Mouse (Mus musculus) adrenal gland, postnatal 25 days (tissue): ENCODE results near the gene Tacc2. TPM values are rescaled to one million over a fixed set of nuclear protein-coding genes. Genes with fewer than 3 reads are reported as not detected.

ENCODE experiments used
- DNase-seq: peaks from one replicate; pipeline ENCODE4 v3.0.0; 2021; ENCODE audit warnings: mixed read lengths
- total RNA-seq: library from RNA; stranded (reverse); gene quantifications from 2 replicates; pipeline ENCODE4 v1.2.3, GENCODE M21; 2021

Gene Tacc2
- total RNA-seq, 1 experiment from 2014 or later = 46.6 TPM

DNA sequence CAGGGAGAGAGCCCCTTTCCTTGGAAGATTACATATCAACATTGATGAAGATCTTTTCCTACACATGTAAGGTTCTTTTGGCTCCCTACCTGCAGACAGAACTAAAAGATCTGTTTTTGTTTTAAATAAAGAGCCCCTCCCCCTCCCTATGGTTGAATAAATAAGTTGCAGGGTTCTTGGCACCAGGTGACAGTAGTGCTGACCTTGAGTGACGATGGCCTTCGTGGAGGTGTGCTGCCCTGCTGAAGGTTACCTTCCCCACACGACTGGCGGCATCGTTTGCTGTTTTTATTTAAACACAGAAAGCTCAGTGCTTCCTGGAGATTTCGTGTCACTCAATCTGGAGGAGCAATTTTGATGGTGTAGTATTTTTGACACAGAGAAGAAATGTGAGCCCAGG, 113.6 kb downstream of the Tacc2 start:
- DNase-seq = no peak

DNA sequence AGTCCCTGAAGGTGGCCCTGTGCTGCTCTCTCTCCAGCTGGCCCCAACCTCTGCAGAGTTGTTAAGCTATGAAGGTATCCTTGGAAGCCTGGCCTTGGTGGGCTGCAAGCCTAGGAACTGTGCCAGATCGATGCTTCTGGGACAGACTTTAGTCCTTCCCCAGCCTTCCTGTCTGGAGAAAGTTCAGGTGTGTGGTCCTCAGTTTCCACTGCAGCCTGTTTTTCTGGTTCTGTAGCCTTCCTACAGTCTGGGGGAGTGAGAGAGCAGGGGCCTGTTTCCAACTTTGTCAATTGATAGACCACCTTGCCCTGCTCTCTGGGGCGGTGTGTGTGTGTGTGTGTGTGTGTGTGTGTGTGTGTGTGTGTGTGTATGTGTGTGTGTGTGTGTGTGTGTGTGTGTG, 114.7 kb downstream of the Tacc2 start:
- no peak for DNase-seq

DNA sequence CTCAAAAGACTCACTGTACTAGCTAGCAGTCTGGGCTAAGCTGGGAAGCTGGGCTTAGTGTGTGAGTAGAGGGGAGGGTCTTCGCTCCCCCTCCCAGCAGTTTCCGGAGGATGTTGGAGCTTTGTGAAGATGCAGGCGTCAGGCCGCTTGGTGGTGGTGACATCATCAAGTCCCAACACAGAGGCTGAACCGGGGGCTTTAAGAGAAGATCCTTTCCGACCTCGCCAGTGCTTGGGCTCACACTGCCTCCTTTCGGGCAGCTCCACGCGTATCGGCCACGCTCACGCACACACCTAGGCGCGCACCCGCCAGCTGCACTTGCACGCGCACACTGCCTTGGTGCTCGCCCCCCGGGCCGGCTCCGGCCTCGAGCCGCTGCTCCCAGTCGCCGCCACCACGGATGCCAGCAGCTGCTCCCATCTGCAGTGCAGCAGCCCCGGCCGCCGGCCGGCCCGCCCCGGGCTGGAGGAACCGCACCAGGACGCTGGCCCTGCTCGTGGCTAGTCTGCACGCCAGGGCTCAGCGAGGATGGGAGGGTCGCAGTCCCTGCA, 115.2 kb downstream of the Tacc2 start:
- peak; percentile 56 for DNase-seq

DNA sequence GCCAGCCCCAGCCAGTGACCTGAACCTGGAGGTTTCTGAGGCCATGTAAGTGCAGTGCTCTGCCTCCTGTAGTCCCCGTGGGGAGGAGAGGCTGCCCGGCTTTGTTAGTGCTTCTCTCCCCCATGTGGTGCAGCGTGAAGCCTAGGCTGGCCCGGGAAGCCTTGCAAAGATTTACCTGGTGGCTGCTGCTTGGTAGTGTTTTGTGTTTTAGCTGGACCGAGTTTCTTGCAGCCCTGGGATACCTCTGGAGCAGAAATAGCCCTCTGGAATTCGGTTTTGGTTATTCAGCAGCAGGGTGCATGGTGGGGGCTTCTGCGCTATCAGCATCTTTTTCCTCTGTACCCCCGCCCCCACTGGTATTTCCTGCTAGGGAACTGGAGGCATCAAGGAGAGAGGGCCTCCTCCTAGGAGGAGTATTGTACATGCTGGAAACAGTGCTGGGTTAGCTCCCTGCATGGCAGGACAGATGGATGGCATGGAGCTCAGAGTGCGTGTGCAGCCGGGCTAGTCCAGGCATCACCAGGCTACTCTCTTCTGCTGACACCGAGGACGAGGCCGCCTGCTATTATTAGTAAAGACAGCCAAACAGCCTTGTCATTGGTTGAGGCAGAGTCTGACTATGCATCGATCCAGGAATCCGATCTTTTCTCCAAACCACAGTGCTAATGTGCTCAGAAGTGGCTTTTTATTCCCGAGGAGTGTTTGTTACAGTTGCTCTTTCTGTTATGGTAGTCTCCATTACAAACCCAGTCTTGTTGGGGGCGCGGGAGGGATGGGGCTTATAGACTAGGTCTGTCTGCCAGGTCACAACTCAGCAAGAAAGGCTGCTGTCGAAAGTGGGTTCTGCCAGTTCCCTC, 115.9 kb downstream of the Tacc2 start:
- DNase-seq = no peak

DNA sequence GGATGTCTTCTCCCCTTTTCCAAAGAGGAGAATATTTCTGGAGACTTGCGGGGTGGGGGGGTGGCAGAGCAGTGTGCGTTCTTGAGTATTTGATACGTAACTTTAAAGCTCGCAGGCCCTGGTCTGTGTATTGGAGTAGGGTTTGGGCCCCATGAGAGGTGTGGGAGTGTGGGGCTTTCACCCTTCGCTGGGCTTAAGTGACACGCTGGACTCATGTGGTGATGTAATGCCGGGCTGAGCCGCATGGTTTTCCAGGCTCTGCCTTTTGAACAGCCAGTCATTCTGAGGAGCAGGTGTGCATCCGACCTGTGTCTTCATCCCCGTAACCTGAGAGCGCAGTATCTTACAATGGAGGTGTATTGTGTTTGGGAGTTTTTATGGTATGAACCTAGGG, 116.6 kb downstream of the Tacc2 start:
- DNase-seq = no peak

DNA sequence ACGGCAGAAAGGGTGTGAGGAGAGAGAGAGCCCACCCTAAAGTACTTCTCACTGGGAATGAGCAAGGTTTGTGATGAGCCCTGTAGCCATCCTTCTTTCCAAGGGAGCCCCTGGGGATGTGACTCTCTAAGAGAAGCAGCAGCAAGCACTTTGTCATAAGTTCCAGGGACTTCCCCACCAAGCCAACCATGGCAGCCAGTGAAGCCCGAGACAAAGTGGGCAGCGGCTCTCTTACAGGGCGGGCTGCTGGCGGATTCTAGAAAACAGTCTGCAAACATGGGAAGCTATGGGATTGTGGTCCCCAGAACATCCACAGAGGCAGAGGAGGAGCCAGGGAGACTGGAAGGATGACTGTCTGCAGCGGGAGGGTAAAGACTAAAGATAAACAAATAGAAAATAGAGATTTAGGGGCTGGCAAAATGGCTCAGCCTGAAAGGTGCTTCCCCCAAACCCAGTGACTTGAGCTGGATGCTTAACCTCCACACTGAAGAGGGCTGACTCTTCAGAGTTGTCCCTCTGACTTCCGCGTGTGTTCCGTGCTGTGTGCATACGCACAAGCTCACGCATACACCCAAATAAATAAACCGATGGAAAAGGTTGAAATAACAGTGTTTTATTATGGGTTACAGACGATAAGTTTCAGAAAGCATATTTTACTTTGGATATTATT, 118.6 kb downstream of the Tacc2 start:
- no peak for DNase-seq

DNA sequence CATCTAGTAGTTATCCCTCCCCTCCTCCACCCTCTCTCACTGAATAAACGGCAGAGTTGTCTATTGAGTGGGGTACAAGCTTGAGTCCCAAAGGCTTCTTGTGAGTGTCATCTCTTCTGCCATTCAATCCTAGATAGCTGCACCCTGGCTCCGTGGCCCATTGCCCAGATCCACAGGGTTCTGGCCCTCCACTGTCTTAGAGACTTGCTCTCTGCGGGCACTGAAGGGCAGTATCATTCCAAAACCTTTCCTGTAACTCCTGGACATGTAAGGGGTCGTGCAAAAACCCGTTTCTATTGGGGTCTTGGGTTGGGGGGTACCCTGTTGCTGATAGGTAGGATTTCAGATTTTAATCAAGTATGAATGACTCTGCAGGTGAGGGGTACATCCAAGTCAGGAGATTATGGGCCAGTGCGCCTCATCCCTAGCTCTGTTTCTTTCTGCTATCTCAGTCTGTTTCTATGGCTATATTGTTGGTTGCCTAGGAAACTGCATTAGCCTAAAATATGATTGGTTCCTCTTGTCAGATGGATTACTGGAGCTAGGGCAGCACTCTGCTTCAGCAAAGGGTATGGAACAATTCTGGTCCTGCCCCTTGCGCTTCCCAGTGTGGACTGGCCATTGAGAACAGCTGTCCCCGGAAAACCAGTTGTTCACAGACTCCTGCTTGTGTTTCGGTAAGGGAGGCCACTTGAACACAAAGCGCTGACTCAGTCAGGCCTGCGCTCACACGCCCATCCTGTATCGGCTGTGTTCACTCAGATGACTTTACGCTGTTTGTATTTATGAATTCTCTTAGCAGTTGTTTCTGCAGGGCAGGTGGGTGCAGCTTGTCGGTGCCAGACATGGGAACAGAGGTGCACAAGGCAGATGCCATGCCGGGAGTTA, 119.4 kb downstream of the Tacc2 start:
- DNase-seq = no peak

DNA sequence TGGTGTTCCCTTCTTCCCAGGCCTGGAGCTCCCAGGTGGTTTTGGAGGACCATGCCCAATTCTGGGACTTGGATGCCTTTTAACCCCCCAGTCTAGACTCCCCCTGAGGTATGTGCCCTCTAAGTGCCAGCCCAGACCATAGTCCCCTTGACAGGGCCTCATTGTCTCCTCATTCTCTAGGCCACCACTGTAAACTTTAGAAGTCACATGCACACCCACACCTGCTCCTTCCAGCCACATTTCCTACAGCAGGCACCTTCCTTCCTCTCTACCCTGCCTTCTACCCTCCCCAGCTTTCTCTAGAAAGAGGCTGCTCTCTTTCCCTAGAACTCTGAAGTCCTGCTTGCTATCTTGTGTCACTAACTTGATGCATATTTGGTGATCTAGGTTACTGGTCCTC, 121.2 kb downstream of the Tacc2 start:
- DNase-seq = no peak

DNA sequence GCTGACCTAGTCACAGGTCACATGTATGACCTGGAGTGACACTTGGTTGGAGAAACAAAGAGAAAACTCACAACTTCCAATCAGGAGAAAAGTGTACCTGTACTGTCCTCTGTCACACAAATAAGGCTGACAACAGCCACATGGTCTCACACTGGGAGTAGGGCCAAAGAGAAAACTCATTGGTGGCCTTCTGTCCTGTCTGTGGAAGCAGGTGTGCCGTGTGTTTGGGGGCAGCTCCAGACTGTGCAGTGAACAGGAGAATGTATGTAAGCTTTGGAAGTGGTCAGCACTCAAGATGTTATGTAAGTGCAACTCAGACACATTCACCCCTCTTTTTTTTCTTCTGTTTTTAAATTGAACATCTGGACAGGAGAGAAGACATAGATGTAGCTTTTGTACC, 124.1 kb downstream of the Tacc2 start:
- DNase-seq = no peak

DNA sequence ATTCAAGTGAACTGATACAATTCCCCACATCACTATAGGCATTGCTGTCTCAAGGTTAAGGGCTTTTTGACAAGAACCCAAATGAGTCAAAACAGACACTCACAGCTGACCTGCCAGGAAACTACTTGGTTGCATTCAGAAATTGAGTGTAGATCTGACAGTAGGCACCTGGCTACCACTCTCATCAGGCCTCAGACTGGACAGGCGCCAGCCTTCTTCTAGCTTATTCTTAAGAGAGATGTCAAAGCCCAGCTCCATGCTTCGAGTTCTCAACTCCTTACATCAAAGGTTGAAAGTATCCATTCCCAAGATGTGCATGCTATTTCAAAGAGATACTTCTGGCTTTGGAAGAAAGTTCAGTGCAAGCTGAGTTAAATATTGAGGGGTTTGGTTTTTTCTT, 128.0 kb downstream of the Tacc2 start:
- no peak for DNase-seq

DNA sequence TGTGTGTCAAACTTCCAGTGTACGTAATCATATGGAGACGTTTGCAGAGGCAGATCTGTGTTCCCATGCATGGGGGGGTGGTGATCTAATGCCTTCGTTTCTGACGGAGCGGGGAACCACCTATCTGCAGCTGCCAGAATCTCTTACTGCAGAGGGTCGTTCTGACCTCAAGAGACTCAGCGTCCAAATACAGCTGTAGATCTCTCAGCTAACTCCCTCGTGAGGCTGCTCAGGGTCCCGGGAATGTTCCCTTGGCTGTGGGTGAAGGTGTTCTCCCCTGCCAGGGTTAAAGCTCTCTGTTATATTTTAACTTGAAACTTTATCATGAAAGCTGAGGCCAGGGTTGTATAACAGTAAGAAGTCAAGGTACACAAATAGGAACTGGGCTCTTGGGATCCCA, 131.7 kb downstream of the Tacc2 start:
- DNase-seq = no peak

DNA sequence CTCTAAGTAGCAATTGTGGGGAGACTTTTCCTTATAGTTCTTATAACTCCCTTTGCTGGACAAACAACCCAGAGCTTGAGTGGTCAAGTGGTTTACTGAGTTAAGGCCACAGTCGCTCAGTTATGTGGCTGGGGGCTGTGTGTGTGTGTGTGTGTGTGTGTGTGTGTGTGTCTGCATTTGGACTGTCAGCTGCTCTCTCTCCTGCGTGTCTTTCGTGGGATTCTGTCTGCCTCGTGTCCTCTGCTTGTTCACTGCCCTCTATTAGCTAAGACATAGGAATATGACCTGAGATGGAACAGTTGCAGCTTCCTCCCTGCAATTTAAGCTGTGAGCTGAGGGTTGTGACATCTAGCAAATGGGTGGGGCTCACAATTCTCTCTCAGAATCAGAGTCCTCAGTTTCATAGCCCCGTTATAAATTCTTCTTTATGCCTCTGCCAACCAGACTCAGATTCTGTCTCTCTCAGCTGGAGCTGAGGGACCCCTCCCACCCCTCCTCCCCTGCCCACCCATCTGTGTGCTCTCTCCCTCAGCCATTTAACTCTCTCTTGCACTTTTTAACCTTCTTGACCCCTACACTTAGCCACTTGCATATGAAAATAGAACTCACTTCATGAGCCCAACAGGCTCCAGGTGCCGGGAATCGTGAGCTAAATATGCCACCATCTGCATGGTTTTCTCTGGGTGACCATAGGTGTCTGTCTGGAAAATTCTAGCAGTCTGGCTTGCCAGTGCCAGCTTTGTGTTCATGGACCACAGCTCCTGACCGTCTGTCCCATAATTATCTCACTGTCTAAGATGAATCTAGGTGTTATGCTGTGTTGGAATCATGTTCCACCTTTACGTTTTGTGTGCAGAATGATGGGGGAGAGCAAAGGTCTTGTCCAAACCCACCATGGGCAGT, 132.4 kb downstream of the Tacc2 start:
- no peak for DNase-seq

DNA sequence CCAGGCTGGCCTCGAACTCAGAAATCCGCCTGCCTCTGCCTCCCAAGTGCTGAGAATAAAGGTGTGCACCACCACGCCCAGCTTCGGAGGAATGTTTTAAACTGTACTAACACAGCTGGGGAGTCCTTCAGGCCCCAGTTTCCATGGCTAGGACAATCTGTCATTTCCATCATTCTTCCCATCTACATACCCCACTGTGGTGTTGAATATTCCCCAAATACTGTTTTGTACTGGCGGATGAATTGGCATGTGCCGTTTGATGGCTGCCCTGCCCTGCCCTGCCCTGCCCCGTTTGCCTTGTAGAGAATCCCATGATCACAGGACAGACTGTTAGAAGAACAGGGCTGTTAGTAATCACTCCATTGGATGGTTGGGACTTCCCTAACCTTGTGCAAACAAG, 134.6 kb downstream of the Tacc2 start:
- DNase-seq = no peak

DNA sequence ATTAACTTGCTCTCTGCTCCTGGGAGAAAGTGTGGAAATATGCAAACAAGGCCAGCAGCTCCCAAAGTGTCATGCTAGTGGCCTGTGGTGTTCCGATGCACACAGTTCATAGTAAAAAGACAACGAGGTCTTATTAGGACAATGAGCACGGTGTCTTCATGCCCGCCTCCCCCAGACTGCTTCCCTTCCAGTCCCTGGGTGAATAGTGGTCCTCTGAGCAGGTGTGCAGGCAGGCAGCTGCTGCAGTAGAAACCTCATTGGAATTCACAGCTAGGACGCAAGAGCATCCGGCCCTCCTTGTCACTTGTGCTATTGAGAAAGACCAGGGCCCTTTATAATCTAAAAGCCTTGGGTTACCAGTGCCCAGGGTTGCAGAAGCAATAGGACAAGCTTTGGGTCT, 136.1 kb downstream of the Tacc2 start:
- no peak for DNase-seq

DNA sequence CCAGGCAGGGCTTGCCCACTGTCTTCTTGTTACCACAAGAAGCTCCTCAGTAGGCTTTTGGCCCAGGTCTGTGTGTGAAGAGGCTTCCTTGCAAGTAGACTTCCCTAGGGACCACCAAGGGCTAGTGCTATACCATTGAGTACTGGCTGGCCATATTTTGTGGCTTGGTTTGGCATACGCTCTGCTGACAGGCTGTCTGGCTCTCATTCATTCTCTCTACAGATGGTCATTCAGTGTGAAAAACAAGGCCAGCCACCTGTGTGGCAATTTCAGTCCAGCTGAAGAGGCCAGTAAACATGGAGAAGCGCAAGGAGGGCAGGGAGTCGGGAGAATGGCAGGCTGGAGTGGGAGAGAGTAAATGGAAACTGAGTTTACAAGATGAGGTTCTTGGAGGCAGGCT, 138.2 kb downstream of the Tacc2 start:
- DNase-seq = no peak

DNA sequence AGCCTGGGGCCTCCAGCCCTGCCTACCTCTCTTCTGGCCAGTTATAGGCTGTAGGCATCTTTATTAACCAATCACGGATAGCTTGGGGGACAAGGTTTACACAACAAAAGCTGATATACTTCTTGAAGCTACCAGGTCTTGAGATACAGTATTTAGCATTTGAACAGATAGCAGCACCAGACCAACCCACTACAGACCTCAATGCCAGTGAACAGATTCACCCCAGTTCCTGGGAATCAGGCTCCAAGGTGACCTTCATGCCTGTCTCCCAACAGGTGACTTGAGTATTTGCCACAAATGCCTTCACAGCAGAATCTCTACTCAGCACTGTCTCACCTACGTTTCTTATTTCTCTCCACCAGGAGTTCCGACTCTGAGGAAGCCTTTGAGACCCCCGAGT, 139.1 kb downstream of the Tacc2 start:
- no peak for DNase-seq

DNA sequence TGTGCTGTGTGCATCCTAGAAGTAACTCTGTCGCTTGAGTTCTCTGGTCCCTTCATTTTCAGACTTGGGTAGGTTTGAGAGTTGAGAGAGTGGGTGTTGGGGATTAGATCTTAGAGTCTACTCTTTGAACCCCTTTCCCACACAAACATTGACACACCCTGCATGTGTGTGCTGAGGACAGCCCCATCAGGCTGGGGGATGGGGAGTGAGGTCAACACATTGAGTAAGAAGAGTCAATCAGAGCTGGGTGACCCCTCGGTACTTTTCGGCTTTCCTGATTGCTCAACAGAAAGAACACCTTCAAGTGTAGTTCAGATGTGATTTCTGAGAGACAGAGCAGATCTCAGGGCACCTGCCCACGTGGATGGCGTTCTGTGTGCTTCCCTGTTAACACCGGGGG, 139.8 kb downstream of the Tacc2 start:
- DNase-seq = no peak

DNA sequence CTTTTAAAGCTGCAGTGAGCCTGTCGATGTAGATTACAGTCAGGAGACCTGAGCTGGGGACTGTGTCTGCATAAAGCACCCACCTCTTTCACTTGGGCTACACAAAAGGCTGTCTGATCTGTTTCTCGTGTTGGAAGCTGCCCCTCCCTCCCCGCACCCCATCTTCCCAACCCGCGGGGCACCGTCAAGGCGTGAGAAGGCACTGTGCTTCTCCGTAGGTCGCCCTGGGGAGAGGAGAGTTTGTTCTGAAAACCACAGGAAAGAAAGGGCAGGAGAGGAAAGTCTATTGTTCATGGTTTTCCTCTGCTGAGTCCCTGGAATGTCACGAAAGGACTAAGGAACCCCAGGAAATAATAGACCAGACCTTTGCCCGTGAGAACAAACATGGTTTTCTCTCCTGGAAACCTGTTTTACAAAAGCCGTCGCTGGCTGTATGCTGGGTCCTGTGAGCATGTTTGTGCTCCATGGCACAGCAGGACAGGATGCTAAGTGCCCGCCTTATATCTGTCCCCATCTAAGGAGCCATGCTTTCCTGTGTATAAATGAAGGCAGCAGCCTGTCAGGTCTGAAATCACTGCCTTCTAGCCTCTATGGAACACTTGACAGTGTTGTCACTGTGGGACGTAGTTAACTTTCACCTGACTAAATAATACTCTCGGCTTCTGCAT, 142.8 kb downstream of the Tacc2 start:
- no peak for DNase-seq

DNA sequence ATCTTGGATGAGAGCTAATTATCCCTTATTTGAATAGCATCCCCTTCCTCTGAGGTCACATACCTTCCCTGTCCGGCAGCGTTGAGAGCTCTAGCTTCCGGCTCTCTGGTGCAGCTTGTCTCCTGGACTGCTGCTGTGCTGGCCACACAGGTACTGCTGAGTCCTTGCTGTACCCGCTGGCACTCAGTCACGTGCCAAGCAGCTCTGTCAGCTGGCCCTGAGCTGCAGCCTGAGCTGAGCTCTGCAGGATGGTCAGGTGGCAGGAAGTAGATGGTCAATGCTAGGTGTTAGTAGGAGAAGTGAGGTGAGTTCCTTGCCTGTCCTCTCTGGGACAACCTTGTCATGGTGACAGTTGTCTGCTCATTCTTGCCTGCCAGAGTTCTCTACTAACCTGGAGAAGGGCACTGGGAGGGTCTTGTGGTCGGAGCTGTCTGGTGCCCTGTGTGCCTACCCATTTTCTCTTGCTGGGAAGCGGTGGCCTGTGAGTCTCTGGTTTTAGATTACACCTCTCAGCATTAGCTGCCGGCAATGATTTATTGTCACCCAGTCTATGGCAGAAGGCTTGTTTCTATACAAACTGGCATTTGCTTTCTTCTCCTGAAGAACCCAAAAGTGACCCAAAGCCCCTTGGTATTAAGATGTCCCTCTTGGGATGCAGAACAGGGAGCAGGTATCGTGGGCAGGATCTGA, 143.6 kb downstream of the Tacc2 start:
- DNase-seq = no peak

DNA sequence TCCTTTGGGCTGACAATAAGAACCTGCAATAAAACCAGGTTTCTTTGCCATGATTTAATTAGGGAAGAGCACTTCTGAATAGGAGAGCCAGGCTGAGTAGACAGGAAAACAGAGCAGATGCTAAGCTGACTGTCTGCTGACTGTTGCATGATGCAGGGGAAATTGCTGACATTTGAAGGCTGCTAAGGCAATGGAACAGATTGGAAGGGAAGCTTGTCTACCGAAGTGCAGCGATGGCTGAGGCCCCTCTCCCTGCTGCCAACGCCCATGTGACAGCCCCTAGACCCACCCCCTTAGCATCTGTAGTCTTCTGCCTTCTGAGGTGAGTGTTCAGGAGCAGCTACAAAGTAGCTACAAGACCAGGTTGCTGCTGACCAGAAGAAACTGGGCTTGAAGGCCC, 148.9 kb downstream of the Tacc2 start:
- DNase-seq = no peak
